ENCODE assay signal across 19 mouse cellular contexts in the genomic region with DNA sequence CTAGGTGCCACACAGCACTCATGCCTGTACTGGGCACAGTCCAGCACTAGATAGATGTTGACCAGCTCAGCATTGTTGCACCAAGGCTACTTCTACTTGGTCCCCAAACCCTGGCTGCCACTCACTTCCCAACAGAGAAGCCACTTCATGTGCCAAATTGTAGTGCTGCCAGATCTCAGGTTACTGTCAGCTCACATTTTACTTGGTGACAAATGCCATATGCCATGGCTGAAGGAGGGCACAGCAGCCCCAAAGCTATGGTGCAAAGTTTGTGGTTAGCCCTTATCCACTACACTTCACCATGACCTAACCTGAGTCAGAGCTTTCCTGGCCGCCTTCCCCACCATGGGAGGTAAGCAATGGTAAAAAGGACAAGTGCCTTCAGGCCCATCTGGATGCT.
A peak's percentile ranks its signal among the peaks of the same experiment; 100 is the strongest.
DNase-seq lines count a peak whose midpoint lies in the region; ATAC-seq lines count a peak whose summit lies in the region.
"Had no signal": no experiment of that assay in that cellular context is flagged by ENCODE, and none has a peak within 500 bp of the region (broad histone marks: within the 10 kb centered on the region; RNA-seq: fewer than 3 reads in every experiment).

No protein-coding gene starts in this region.

- ATAC-seq in embryonic facial prominence, embryonic 13.5 days (ENCODE audit: insufficient number of reproducible peaks, insufficient read depth, low FRiP score, low TSS enrichment, low read depth): no peak
- ATAC-seq: forebrain, embryonic 14.5 days; liver, embryonic 12.5 days had no signal

- H3K9me3 ChIP-seq in embryonic facial prominence, embryonic 13.5 days: no peaks in the 10 kb centered on the region
- no peaks in the 10 kb centered on the region for H3K9me3 ChIP-seq in embryonic facial prominence, embryonic 10.5 days
- H3K9me3 ChIP-seq: heart, embryonic 12.5 days; liver, embryonic 12.5 days; lung, embryonic 15.5 days; midbrain, embryonic 12.5 days had no signal

- H3K9ac ChIP-seq in embryonic facial prominence, embryonic 13.5 days: no peak overlapping the region
- H3K9ac ChIP-seq: heart, embryonic 12.5 days; liver, embryonic 12.5 days; lung, embryonic 15.5 days; midbrain, embryonic 12.5 days had no signal

- H3K36me3 ChIP-seq in embryonic facial prominence, embryonic 13.5 days: peaks cover 23% of the 10 kb centered on the region
- H3K36me3 ChIP-seq in embryonic facial prominence, embryonic 10.5 days (replicated peaks): peaks cover 17% of the 10 kb centered on the region
- H3K36me3 ChIP-seq: heart, embryonic 12.5 days; lung, embryonic 15.5 days; midbrain, embryonic 12.5 days had no signal

- WGBS in embryonic facial prominence, embryonic 13.5 days: 94% methylated on average over 1 of the region's 1 CpGs
- WGBS in embryonic facial prominence, embryonic 10.5 days: 92% methylated on average over 1 of the region's 1 CpGs

- H3K4me2 ChIP-seq in embryonic facial prominence, embryonic 13.5 days: no peak overlapping the region
- H3K4me2 ChIP-seq: heart, embryonic 12.5 days; liver, embryonic 12.5 days; lung, embryonic 15.5 days; midbrain, embryonic 12.5 days had no signal

- peak overlapping the region; percentile 11; the same call in 1 of the 2 replicates for H3K27ac ChIP-seq in embryonic facial prominence, embryonic 13.5 days
- no peak overlapping the region; the same call in 1 of the 2 replicates for H3K27ac ChIP-seq in embryonic facial prominence, embryonic 10.5 days (replicated peaks)
- H3K27ac ChIP-seq: liver, embryonic 12.5 days; lung, embryonic 15.5 days; macrophage; midbrain, embryonic 12.5 days had no signal

- no peak for DNase-seq in embryonic facial prominence, embryonic 10.5 days (ENCODE audit: low spot score)
- peak; percentile 59 for DNase-seq in 3134 (ENCODE audit: extremely low read depth, insufficient read length, low spot score)
- DNase-seq in cerebellum, adult 18-20 months: peak; percentile 69 to 78
- DNase-seq in cerebellum, postnatal 36 days: peak; percentile 59 to 69
- no peak for DNase-seq in kidney, adult 18-20 months
- no peak for DNase-seq in thymus, postnatal 25 days
- DNase-seq in adrenal gland, adult 8-10 months: no peak
- DNase-seq: adrenal gland, postnatal 25 days; B cell, adult 2 months; kidney, adult 9 months; thymus, adult 18-20 months had no signal

- H3K4me3 ChIP-seq in embryonic facial prominence, embryonic 13.5 days: no peak overlapping the region
- H3K4me3 ChIP-seq in embryonic facial prominence, embryonic 10.5 days: no peak overlapping the region
- H3K4me3 ChIP-seq: erythroblast, embryonic 14.5 days; heart, embryonic 12.5 days; liver, embryonic 12.5 days; lung, embryonic 15.5 days; midbrain, embryonic 12.5 days had no signal

- no peaks in the 10 kb centered on the region for H3K27me3 ChIP-seq in embryonic facial prominence, embryonic 13.5 days
- no peaks in the 10 kb centered on the region for H3K27me3 ChIP-seq in embryonic facial prominence, embryonic 10.5 days (replicated peaks; ENCODE audit: low read depth, poor library complexity, severe bottlenecking)
- H3K27me3 ChIP-seq: heart, embryonic 12.5 days; liver, embryonic 12.5 days; lung, embryonic 15.5 days; midbrain, embryonic 12.5 days had no signal

- peaks cover 52% of the 10 kb centered on the region for H3K4me1 ChIP-seq in embryonic facial prominence, embryonic 13.5 days
- peaks cover 51% of the 10 kb centered on the region for H3K4me1 ChIP-seq in embryonic facial prominence, embryonic 10.5 days

Comparison
In these comparisons a context has a peak if more than half of its experiments do, and no peak if none do; other contexts are left out.
1. DNase-seq: peak in 3134 (single experiment), cerebellum, adult 18-20 months (2 of 2) and cerebellum, postnatal 36 days (2 of 2); none in embryonic facial prominence, embryonic 10.5 days (single experiment), kidney, adult 18-20 months (single experiment), thymus, postnatal 25 days (single experiment) and adrenal gland, adult 8-10 months (single experiment).